Mouse (Mus musculus) midbrain, embryonic 16.5 days (tissue): ENCODE results near the gene Herc4. TPM values are rescaled to one million over a fixed set of nuclear protein-coding genes. Genes with fewer than 3 reads are reported as not detected.

Source experiments
- ATAC-seq: fragments of 200-750 bp; cut with Nextera tagmentation; 2 replicates; pipeline ENCODE4 v1.8.0; 2017; ENCODE audit warnings: moderate TSS enrichment
- H3K27ac ChIP-seq: fragments of 300-500 bp; sonication (generic); 2 replicates; pipeline ENCODE4 v1.5.1; 2014; ENCODE audit warnings: mild to moderate bottlenecking, low read length, mixed read lengths
- H3K27me3 ChIP-seq: fragments of 300-500 bp; sonication (generic); 2 replicates; pipeline ENCODE4 v1.6.1; 2014; ENCODE audit warnings: low read depth, low read length, mixed read lengths; ENCODE audit not compliant: control insufficient read depth, insufficient read depth
- H3K36me3 ChIP-seq: fragments of 300-500 bp; sonication (generic); 2 replicates; pipeline ENCODE4 v1.6.1; 2014; ENCODE audit warnings: mild to moderate bottlenecking, low read length, moderate library complexity, mixed read lengths; ENCODE audit not compliant: control insufficient read depth, insufficient read depth
- H3K4me1 ChIP-seq: fragments of 300-500 bp; sonication (generic); 2 replicates; pipeline ENCODE4 v1.6.1; 2014; ENCODE audit warnings: mild to moderate bottlenecking, low read length, mixed read lengths; ENCODE audit not compliant: control insufficient read depth, insufficient read depth
- H3K4me2 ChIP-seq: fragments of 300-500 bp; sonication (generic); 2 replicates; pipeline ENCODE4 v1.6.1; 2014; ENCODE audit warnings: mild to moderate bottlenecking, low read length, mixed read lengths
- H3K4me3 ChIP-seq: fragments of 300-500 bp; sonication (generic); 2 replicates; pipeline ENCODE4 v1.5.1; 2014; ENCODE audit warnings: low read depth, mild to moderate bottlenecking, low read length, moderate library complexity, mixed read lengths
- H3K9ac ChIP-seq: fragments of 300-500 bp; sonication (generic); 2 replicates; pipeline ENCODE4 v1.6.1; 2014; ENCODE audit warnings: low read depth, low read length, mixed read lengths
- H3K9me3 ChIP-seq: fragments of 300-500 bp; sonication (generic); replicated peaks from 2 replicates; pipeline ENCODE4 v1.6.1; 2014; ENCODE audit warnings: mild to moderate bottlenecking, low read length, mixed read lengths; ENCODE audit not compliant: control insufficient read depth, poor library complexity, severe bottlenecking
- WGBS: fragments of 180-500 bp; shearing (Covaris S2); extraction: QIAGEN DNeasy Blood & Tissue Kit; methylation state at CpG from one replicate; pipeline ENCODE4 v1.1.7; 2014; 5-methylcytosine and 5-hydroxymethylcytosine counted together
- polyA plus RNA-seq: library from polyadenylated mRNA; unstranded; fragments of >200 nt; fragmentation: Nextera tagmentation; extraction: Ambion mirVana; gene quantifications from 2 replicates; pipeline ENCODE4 v1.2.1, GENCODE M21; 2015

Herc4 gene
- polyA plus RNA-seq, 1 experiment from 2014 or later = 26.4 TPM

- Histone ChIP-seq H3K9me3 (no peaks in the 10 kb centered on the region), H3K36me3 (no peaks in the 10 kb centered on the region), H3K4me1 (no peaks in the 10 kb centered on the region), H3K27me3 (no peaks in the 10 kb centered on the region), H3K4me2 (no peak overlapping the region), H3K9ac (no peak overlapping the region), H3K27ac (no peak overlapping the region), H3K4me3 (no peak overlapping the region)
- WGBS = 44% methylated on average over 2 of the region's 5 CpGs
- ATAC-seq = no peak
These were observed 12.8 kb upstream of the Herc4 start for GRCm38 (mm10) chr10:63230854-63231253.

- no peak overlapping the region for H3K4me3 ChIP-seq
- no peak overlapping the region for H3K9ac ChIP-seq
- no peaks in the 10 kb centered on the region for H3K4me1 ChIP-seq
- no peak overlapping the region for H3K4me2 ChIP-seq
- WGBS = 90% methylated on average over 5 of the region's 5 CpGs
- ATAC-seq = no peak
- H3K27me3 ChIP-seq = no peaks in the 10 kb centered on the region
- H3K27ac ChIP-seq = no peak overlapping the region
- H3K9me3 ChIP-seq = no peaks in the 10 kb centered on the region
- no peaks in the 10 kb centered on the region for H3K36me3 ChIP-seq
These were observed 12.0 kb upstream of the Herc4 start for GRCm38 (mm10) chr10:63231630-63232029.

- Histone ChIP-seq H3K36me3 (no peaks in the 10 kb centered on the region), H3K27ac (no peak overlapping the region), H3K9ac (no peak overlapping the region), H3K27me3 (no peaks in the 10 kb centered on the region), H3K9me3 (no peaks in the 10 kb centered on the region), H3K4me2 (no peak overlapping the region), H3K4me1 (no peaks in the 10 kb centered on the region), H3K4me3 (no peak overlapping the region)
- WGBS = 90% methylated on average over 5 of the region's 5 CpGs
- ATAC-seq = no peak
These were observed 9.5 kb upstream of the Herc4 start for GRCm38 (mm10) chr10:63234133-63234532.

- Histone ChIP-seq H3K27ac (no peak overlapping the region), H3K4me3 (no peak overlapping the region), H3K27me3 (no peaks in the 10 kb centered on the region), H3K9ac (no peak overlapping the region), H3K4me1 (no peaks in the 10 kb centered on the region), H3K9me3 (no peaks in the 10 kb centered on the region), H3K4me2 (no peak overlapping the region), H3K36me3 (no peaks in the 10 kb centered on the region)
- 93% methylated on average over 7 of the region's 8 CpGs for WGBS
- no peak for ATAC-seq
These were observed 7.7 kb upstream of the Herc4 start for GRCm38 (mm10) chr10:63235889-63236288.

GRCm38 (mm10) chr10:63236663-63237062 lies 6.9 kb upstream of the Herc4 start:
- no peak overlapping the region for H3K9ac ChIP-seq
- no peaks in the 10 kb centered on the region for H3K9me3 ChIP-seq
- H3K27ac ChIP-seq = no peak overlapping the region
- H3K4me2 ChIP-seq = no peak overlapping the region
- no peak overlapping the region for H3K4me3 ChIP-seq
- no peak for ATAC-seq
- no peaks in the 10 kb centered on the region for H3K36me3 ChIP-seq
- no peaks in the 10 kb centered on the region for H3K4me1 ChIP-seq
- WGBS = 91% methylated on average over 6 of the region's 6 CpGs
- no peaks in the 10 kb centered on the region for H3K27me3 ChIP-seq

- Histone ChIP-seq H3K27ac (no peak overlapping the region), H3K4me3 (no peak overlapping the region), H3K36me3 (no peaks in the 10 kb centered on the region), H3K4me1 (peaks cover under 1% of the 10 kb centered on the region), H3K4me2 (no peak overlapping the region), H3K9me3 (no peaks in the 10 kb centered on the region), H3K27me3 (no peaks in the 10 kb centered on the region), H3K9ac (no peak overlapping the region)
- 57% methylated on average over 2 of the region's 2 CpGs for WGBS
- no peak for ATAC-seq
These were observed 6.4 kb upstream of the Herc4 start for GRCm38 (mm10) chr10:63237206-63237605.

- ATAC-seq = no peak
- Histone ChIP-seq H3K4me2 (no peak overlapping the region), H3K9ac (no peak overlapping the region), H3K27me3 (no peaks in the 10 kb centered on the region), H3K4me3 (no peak overlapping the region), H3K36me3 (no peaks in the 10 kb centered on the region), H3K9me3 (no peaks in the 10 kb centered on the region), H3K4me1 (peaks cover 8% of the 10 kb centered on the region), H3K27ac (no peak overlapping the region)
- WGBS = 83% methylated on average over 4 of the region's 4 CpGs
These were observed 5.5 kb upstream of the Herc4 start for GRCm38 (mm10) chr10:63238090-63238489.

- WGBS = 76% methylated on average over 2 of the region's 2 CpGs
- no peak for ATAC-seq
- no peaks in the 10 kb centered on the region for H3K9me3 ChIP-seq
- no peaks in the 10 kb centered on the region for H3K27me3 ChIP-seq
- H3K36me3 ChIP-seq = no peaks in the 10 kb centered on the region
- H3K4me1 ChIP-seq = peaks cover 13% of the 10 kb centered on the region
- no peak overlapping the region for H3K9ac ChIP-seq
- no peak overlapping the region for H3K4me3 ChIP-seq
- no peak overlapping the region for H3K4me2 ChIP-seq
- no peak overlapping the region for H3K27ac ChIP-seq
These were observed 3.8 kb upstream of the Herc4 start for GRCm38 (mm10) chr10:63239848-63240247.

GRCm38 (mm10) chr10:63240868-63241271 lies 2.7 kb upstream of the Herc4 start:
- Histone ChIP-seq H3K9me3 (no peaks in the 10 kb centered on the region), H3K36me3 (no peaks in the 10 kb centered on the region), H3K9ac (no peak overlapping the region), H3K4me3 (no peak overlapping the region), H3K27me3 (no peaks in the 10 kb centered on the region), H3K4me1 (peaks cover 20% of the 10 kb centered on the region), H3K4me2 (no peak overlapping the region), H3K27ac (no peak overlapping the region)
- ATAC-seq = no peak
- 74% methylated on average over 2 of the region's 2 CpGs for WGBS
